Mouse (Mus musculus): ENCODE data around the gene Gm17545. TPM values are rescaled to one million over a fixed set of nuclear protein-coding genes. Genes with fewer than 3 reads are reported as not detected.

Gm17545 gene
- polyA plus RNA-seq, 1 experiment from 2014 or later: not detected

GRCm38 (mm10) chr9:22420491-22420890, 33.6 kb upstream of the Gm17545 start:
- H3K4me3 ChIP-seq (ENCODE audit: low read depth, low read length): no peak overlapping the region
- no peak overlapping the region for H3K4me2 ChIP-seq (ENCODE audit: low read length)
- H3K27ac ChIP-seq (ENCODE audit: low read depth): no peak overlapping the region
- H3K36me3 ChIP-seq (ENCODE audit: control insufficient read depth, insufficient read depth, low read length): no peaks in the 10 kb centered on the region
- H3K9ac ChIP-seq (ENCODE audit: low read length): no peak overlapping the region
- 62% methylated on average over 7 of the region's 7 CpGs for WGBS
- H3K27me3 ChIP-seq (replicated peaks; ENCODE audit: control insufficient read depth, insufficient read depth, low read length): no peaks in the 10 kb centered on the region
- DNase-seq (ENCODE audit: low spot score) (no peak), ATAC-seq (replicated peaks; ENCODE audit: low FRiP score, low TSS enrichment, low read depth) (no peak)
- 0 out of 2 replicates have a peak, but pooled peaks cover 3% of the 10 kb centered on the region for H3K4me1 ChIP-seq (replicated peaks; ENCODE audit: control insufficient read depth, insufficient read depth, low read length)
- H3K9me3 ChIP-seq (ENCODE audit: control insufficient read depth, low read length): no peaks in the 10 kb centered on the region

GRCm38 (mm10) chr9:22422559-22422958, 31.5 kb upstream of the Gm17545 start:
- 56% methylated on average over 1 of the region's 1 CpGs for WGBS
- DNase-seq (ENCODE audit: low spot score) (no peak), ATAC-seq (replicated peaks; ENCODE audit: low FRiP score, low TSS enrichment, low read depth) (no peak)
- no peaks in the 10 kb centered on the region for H3K9me3 ChIP-seq (ENCODE audit: control insufficient read depth, low read length)
- H3K4me2 ChIP-seq (ENCODE audit: low read length): no peak overlapping the region
- no peaks in the 10 kb centered on the region for H3K27me3 ChIP-seq (replicated peaks; ENCODE audit: control insufficient read depth, insufficient read depth, low read length)
- H3K4me3 ChIP-seq (ENCODE audit: low read depth, low read length): no peak overlapping the region
- H3K4me1 ChIP-seq (replicated peaks; ENCODE audit: control insufficient read depth, insufficient read depth, low read length): 0 out of 2 replicates have a peak, but pooled peaks cover 3% of the 10 kb centered on the region
- no peak overlapping the region for H3K27ac ChIP-seq (ENCODE audit: low read depth)
- no peak overlapping the region for H3K9ac ChIP-seq (ENCODE audit: low read length)
- H3K36me3 ChIP-seq (ENCODE audit: control insufficient read depth, insufficient read depth, low read length): no peaks in the 10 kb centered on the region

- no peak for ATAC-seq (replicated peaks; ENCODE audit: low FRiP score, low TSS enrichment, low read depth)
- Histone ChIP-seq H3K9ac (ENCODE audit: low read length) (no peak overlapping the region), H3K4me1 (replicated peaks; ENCODE audit: control insufficient read depth, insufficient read depth, low read length) (0 out of 2 replicates have a peak, but pooled peaks cover 3% of the 10 kb centered on the region), H3K9me3 (ENCODE audit: control insufficient read depth, low read length) (no peaks in the 10 kb centered on the region), H3K4me2 (ENCODE audit: low read length) (no peak overlapping the region), H3K36me3 (ENCODE audit: control insufficient read depth, insufficient read depth, low read length) (no peaks in the 10 kb centered on the region), H3K27me3 (replicated peaks; ENCODE audit: control insufficient read depth, insufficient read depth, low read length) (no peaks in the 10 kb centered on the region), H3K4me3 (ENCODE audit: low read depth, low read length) (no peak overlapping the region), H3K27ac (ENCODE audit: low read depth) (no peak overlapping the region)
- DNase-seq (ENCODE audit: low spot score): no peak
- WGBS: 67% methylated on average over 1 of the region's 1 CpGs
These were observed 30.6 kb upstream of the Gm17545 start for GRCm38 (mm10) chr9:22423507-22423906.

GRCm38 (mm10) chr9:22424196-22424595, 29.9 kb upstream of the Gm17545 start:
- 67% methylated on average over 10 of the region's 10 CpGs for WGBS

GRCm38 (mm10) chr9:22424719-22425118, 29.4 kb upstream of the Gm17545 start:
- H3K4me2 ChIP-seq (ENCODE audit: low read length): no peak overlapping the region
- 85% methylated on average over 4 of the region's 4 CpGs for WGBS
- no peaks in the 10 kb centered on the region for H3K27me3 ChIP-seq (replicated peaks; ENCODE audit: control insufficient read depth, insufficient read depth, low read length)
- H3K9ac ChIP-seq (ENCODE audit: low read length): no peak overlapping the region
- no peaks in the 10 kb centered on the region for H3K36me3 ChIP-seq (ENCODE audit: control insufficient read depth, insufficient read depth, low read length)
- H3K4me1 ChIP-seq (replicated peaks; ENCODE audit: control insufficient read depth, insufficient read depth, low read length): peaks cover 4% of the 10 kb centered on the region; the same call in 1 of the 2 replicates
- no peak overlapping the region for H3K4me3 ChIP-seq (ENCODE audit: low read depth, low read length)
- H3K9me3 ChIP-seq (ENCODE audit: control insufficient read depth, low read length): no peaks in the 10 kb centered on the region
- DNase-seq (ENCODE audit: low spot score) (no peak), ATAC-seq (replicated peaks; ENCODE audit: low FRiP score, low TSS enrichment, low read depth) (no peak)
- no peak overlapping the region for H3K27ac ChIP-seq (ENCODE audit: low read depth)

More at GRCm38 (mm10) chr9:22424196-22424595, 29.9 kb upstream of the Gm17545 start:
- H3K36me3 ChIP-seq (ENCODE audit: control insufficient read depth, insufficient read depth, low read length): no peaks in the 10 kb centered on the region
- no peaks in the 10 kb centered on the region for H3K27me3 ChIP-seq (replicated peaks; ENCODE audit: control insufficient read depth, insufficient read depth, low read length)
- H3K9me3 ChIP-seq (ENCODE audit: control insufficient read depth, low read length): no peaks in the 10 kb centered on the region
- H3K27ac ChIP-seq (ENCODE audit: low read depth): no peak overlapping the region
- no peak overlapping the region for H3K4me3 ChIP-seq (ENCODE audit: low read depth, low read length)
- H3K4me2 ChIP-seq (ENCODE audit: low read length): no peak overlapping the region
- H3K4me1 ChIP-seq (replicated peaks; ENCODE audit: control insufficient read depth, insufficient read depth, low read length): 0 out of 2 replicates have a peak, but pooled peaks cover 3% of the 10 kb centered on the region
- no peak overlapping the region for H3K9ac ChIP-seq (ENCODE audit: low read length)
- no peak for ATAC-seq (replicated peaks; ENCODE audit: low FRiP score, low TSS enrichment, low read depth)
- DNase-seq (ENCODE audit: low spot score): no peak

- H3K9ac ChIP-seq (ENCODE audit: low read length): no peak overlapping the region
- no peak for DNase-seq (ENCODE audit: low spot score)
- peaks cover 8% of the 10 kb centered on the region for H3K4me1 ChIP-seq (replicated peaks; ENCODE audit: control insufficient read depth, insufficient read depth, low read length)
- H3K36me3 ChIP-seq (ENCODE audit: control insufficient read depth, insufficient read depth, low read length): no peaks in the 10 kb centered on the region
- H3K4me3 ChIP-seq (ENCODE audit: low read depth, low read length): no peak overlapping the region
- no peak overlapping the region for H3K27ac ChIP-seq (ENCODE audit: low read depth)
- 52% methylated on average over 1 of the region's 4 CpGs for WGBS
- no peaks in the 10 kb centered on the region for H3K9me3 ChIP-seq (ENCODE audit: control insufficient read depth, low read length)
- no peak overlapping the region for H3K4me2 ChIP-seq (ENCODE audit: low read length)
- no peak for ATAC-seq (replicated peaks; ENCODE audit: low FRiP score, low TSS enrichment, low read depth)
- H3K27me3 ChIP-seq (replicated peaks; ENCODE audit: control insufficient read depth, insufficient read depth, low read length): no peaks in the 10 kb centered on the region
These were observed 25.9 kb upstream of the Gm17545 start for GRCm38 (mm10) chr9:22428028-22428665.

GRCm38 (mm10) chr9:22428666-22429410, 25.3 kb upstream of the Gm17545 start:
- Histone ChIP-seq H3K9me3 (ENCODE audit: control insufficient read depth, low read length) (no peaks in the 10 kb centered on the region), H3K4me3 (ENCODE audit: low read depth, low read length) (no peak overlapping the region), H3K4me2 (ENCODE audit: low read length) (no peak overlapping the region), H3K9ac (ENCODE audit: low read length) (no peak overlapping the region), H3K27me3 (replicated peaks; ENCODE audit: control insufficient read depth, insufficient read depth, low read length) (no peaks in the 10 kb centered on the region), H3K36me3 (ENCODE audit: control insufficient read depth, insufficient read depth, low read length) (no peaks in the 10 kb centered on the region), H3K4me1 (replicated peaks; ENCODE audit: control insufficient read depth, insufficient read depth, low read length) (peaks cover 8% of the 10 kb centered on the region), H3K27ac (ENCODE audit: low read depth) (no peak overlapping the region)
- 61% methylated on average over 14 of the region's 14 CpGs for WGBS
- DNase-seq (ENCODE audit: low spot score) (no peak), ATAC-seq (replicated peaks; ENCODE audit: low FRiP score, low TSS enrichment, low read depth) (no peak)

- no peak overlapping the region for H3K9ac ChIP-seq (ENCODE audit: low read length)
- peaks cover 5% of the 10 kb centered on the region for H3K4me1 ChIP-seq (replicated peaks; ENCODE audit: control insufficient read depth, insufficient read depth, low read length)
- DNase-seq (ENCODE audit: low spot score) (peak; percentile 54), ATAC-seq (replicated peaks; ENCODE audit: low FRiP score, low TSS enrichment, low read depth) (no peak)
- H3K27me3 ChIP-seq (replicated peaks; ENCODE audit: control insufficient read depth, insufficient read depth, low read length): no peaks in the 10 kb centered on the region
- whole genome bisulfite sequencing: 44% methylated on average over 15 of the region's 15 CpGs
- no peak overlapping the region for H3K4me3 ChIP-seq (ENCODE audit: low read depth, low read length)
- peak overlapping the region; percentile 20 for H3K4me2 ChIP-seq (ENCODE audit: low read length)
- H3K36me3 ChIP-seq (ENCODE audit: control insufficient read depth, insufficient read depth, low read length): no peaks in the 10 kb centered on the region
- no peaks in the 10 kb centered on the region for H3K9me3 ChIP-seq (ENCODE audit: control insufficient read depth, low read length)
- no peak overlapping the region for H3K27ac ChIP-seq (ENCODE audit: low read depth)
These were observed 24.4 kb upstream of the Gm17545 start for GRCm38 (mm10) chr9:22429533-22430241.
